Mouse (Mus musculus): ENCODE data around the gene N4bp2.

DNA sequence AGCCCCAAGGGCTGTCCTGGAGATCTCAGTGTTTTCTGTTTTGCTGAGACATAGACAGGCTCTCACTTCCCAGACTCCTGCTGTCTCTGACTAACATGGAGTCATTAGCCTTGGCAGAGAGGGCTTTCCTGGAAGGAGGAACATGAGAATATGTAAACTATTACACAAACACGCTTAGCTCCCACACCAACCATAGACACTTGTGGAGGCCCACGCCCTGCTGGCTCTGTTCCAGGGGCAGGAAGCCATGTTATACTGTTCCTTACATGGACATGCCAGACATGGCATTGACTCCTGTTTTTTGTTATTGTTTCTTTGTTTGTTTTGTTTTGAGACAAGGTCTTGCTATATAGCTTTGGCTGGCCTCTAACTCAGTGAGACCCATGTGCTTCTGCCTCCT is 27.7 kb upstream of the N4bp2 start:
- TF ChIP-seq CTCF (IDR thresholded peaks at IDR 0.05; ENCODE audit: low read depth) = no peak
- no peak for TF ChIP-seq EP300 (IDR thresholded peaks at IDR 0.05; ENCODE audit: low read depth)
